Mouse (Mus musculus) CH12F3 (cell line): ENCODE data around the gene Ccnj.

ENCODE experiments used
- in situ Hi-C: fragments of 300-500 bp; cut with MboI; formaldehyde crosslinking; loops from 2 replicates; pipeline ENCODE4 v1.14.3; 2020; ENCODE audit warnings: low sequenced_read_pairs

Gene Ccnj

GRCm38 (mm10) chr19:40841083-40841482 is 10.0 kb downstream of the Ccnj start:
- in situ Hi-C loops, result no loop called here

GRCm38 (mm10) chr19:40841593-40841992 is 10.5 kb downstream of the Ccnj start:
- in situ Hi-C loops, result no loop called here

GRCm38 (mm10) chr19:40844731-40845130 is 13.7 kb downstream of the Ccnj start:
- in situ Hi-C loops, result no loop called here

GRCm38 (mm10) chr19:40849391-40849790 is 18.3 kb downstream of the Ccnj start:
- in situ Hi-C loops, result no loop called here

GRCm38 (mm10) chr19:40859555-40859954 is 28.5 kb downstream of the Ccnj start:
- in situ Hi-C loops, result no loop called here

- in situ Hi-C loops, result no loop called here
Observed at GRCm38 (mm10) chr19:40868284-40868683, 37.2 kb downstream of the Ccnj start.

GRCm38 (mm10) chr19:40869425-40870105 is 38.5 kb downstream of the Ccnj start:
- in situ Hi-C loops, result no loop called here

GRCm38 (mm10) chr19:40872955-40873665 is 42.0 kb downstream of the Ccnj start:
- in situ Hi-C loops, result no loop called here

- in situ Hi-C loops, result no loop called here
Observed at GRCm38 (mm10) chr19:40881700-40882099, 50.6 kb downstream of the Ccnj start.

GRCm38 (mm10) chr19:40888887-40889286 is 57.8 kb downstream of the Ccnj start:
- in situ Hi-C loops, result no loop called here

- in situ Hi-C loops, result no loop called here
Observed at GRCm38 (mm10) chr19:40894071-40894506, 63.0 kb downstream of the Ccnj start.

GRCm38 (mm10) chr19:40894519-40895392 is 63.7 kb downstream of the Ccnj start, which contains the start of gene Zfp518a:
Gene Zfp518a (plus strand): TSS chr19:40894705.
- in situ Hi-C loops, result no loop called here

- in situ Hi-C loops, result no loop called here
Observed at GRCm38 (mm10) chr19:40895393-40895703, 64.3 kb downstream of the Ccnj start.
